Mouse (Mus musculus) cerebellum, postnatal 10 days (tissue): ENCODE data around the gene Fam83d.

Experiments used
- DNase-seq, 2 experiments: peaks; one replicate each; pipeline ENCODE4 v3.0.0; 2021; ENCODE audit warnings: mixed read lengths in 2 of 2

The Fam83d gene

DNA sequence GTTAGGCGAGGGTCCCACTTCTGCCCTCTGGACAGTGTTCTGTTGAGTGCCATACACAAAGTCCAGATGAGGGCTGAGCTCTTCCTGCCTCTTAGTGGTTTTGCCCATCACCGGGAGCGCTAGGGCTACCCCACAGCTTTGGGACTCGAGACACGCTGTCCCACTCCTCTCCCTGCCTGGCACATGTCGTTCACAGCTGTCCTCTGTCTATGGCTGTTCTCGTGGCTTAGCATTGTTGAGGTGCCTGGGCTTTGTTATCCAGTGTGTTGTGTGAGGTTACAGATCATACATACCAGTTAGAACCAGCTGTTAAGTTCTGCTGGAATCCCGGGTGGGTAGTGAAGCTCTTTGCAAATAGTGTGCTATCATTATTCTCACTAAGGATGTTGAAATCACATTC, 49.8 kb downstream of the Fam83d start:
- DNase-seq = no peak

DNA sequence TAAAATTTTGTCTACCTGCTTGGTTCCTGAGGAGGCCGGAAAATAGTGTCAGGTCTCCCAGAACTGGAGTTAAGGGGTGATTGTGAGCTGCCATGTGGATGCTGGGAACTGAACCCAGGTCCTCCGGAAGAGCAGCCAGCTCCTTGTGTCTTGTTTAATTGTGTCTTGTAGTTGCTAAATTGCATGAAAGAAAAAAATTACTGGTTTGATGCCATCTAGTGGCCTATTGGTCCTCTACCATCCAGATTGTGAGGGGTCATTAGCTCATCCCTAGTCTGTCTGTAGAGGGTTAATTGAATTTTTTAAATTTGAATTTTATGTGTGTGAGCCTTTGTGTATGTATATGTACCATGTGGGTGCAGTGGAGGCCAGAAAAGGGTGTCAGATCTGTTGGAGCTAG, 60.2 kb downstream of the Fam83d start:
- no peak for DNase-seq

DNA sequence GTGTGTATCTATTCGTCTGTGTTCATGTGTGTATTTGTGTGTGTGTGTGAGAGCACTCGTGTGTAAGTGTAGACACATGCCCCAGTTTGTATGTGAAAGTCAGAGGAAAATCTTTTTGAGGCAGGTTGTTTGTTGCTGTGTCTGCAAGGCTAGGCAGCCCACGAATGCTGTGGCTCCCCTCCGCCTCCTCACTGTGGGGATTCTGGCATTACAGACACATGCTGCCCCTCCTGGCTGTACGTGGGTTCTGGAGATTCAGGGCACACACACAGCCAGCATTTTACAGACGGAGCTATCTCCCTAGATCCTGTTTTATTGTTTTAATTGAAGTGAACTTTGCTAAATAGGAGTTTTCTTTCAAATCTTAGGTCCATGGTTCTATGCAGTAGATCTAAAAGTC, 61.9 kb downstream of the Fam83d start:
- DNase-seq = no peak

DNA sequence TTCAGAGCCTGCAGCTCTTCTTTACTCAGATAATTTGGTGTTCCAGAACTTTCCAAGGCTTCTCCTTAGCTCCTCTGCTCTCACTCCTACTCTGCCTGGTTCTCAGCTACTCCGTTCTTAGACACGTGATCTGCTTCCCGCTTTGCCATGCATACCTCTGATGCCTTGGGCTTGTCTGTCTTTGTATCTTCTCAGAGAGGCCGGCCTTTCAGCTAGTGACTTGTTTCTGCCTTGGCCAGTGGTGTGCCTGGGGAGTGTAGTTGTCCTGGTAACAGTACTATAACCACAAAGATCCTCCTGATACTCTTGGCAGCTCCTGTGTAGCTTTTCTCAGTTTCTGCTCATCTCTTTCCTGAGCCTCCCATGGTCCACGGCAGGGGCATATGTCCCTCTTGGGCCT, 65.3 kb downstream of the Fam83d start:
- DNase-seq = no peak

DNA sequence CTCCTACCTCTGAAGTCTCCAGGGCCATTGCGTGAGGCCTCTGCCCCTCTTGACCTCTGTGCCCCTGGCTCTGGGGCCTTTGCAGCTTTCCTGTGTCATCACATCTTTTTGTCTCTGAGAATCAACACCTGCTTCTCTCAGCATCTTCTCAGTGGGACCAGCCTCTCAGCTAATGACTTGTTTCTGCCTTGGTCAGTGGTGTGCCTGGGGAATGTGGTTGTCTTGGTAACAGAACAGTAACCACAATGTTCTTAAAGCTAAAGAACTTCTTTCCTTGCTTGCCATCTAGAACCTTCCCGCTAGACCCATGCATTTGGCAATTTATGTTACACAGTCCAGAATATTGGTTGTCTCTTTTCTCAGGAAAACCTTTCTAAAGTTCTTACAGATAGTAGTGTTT, 65.8 kb downstream of the Fam83d start:
- no peak for DNase-seq
